9 mouse cellular contexts compared by ENCODE assay signal in the genomic region with DNA sequence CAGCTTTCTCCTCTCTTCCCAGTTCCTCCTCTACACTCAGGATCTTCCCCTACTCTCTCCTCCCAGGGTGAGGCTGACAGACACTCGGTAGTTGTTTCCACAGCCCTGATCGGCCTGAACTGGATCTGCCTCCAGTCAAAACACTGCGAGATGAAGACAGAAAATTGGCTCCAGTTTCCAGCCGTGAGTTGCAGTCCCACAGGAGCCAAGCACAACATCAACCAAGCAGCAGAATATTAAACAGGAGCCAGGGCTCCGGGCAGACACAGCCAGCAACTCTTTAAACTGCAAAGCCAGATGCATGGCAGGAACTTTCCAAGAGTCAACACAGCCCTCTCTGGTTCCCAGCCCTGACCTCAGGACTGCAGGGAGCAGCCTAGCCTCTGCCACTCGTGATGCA. TPM values are rescaled to one million over a fixed set of nuclear protein-coding genes. Genes with fewer than 3 reads are reported as not detected.
A peak's percentile ranks its signal among the peaks of the same experiment; 100 is the strongest.
DNase-seq lines count a peak whose midpoint lies in the region; ATAC-seq lines count a peak whose summit lies in the region.
"Had no signal": no experiment of that assay in that cellular context is flagged by ENCODE, and none has a peak within 500 bp of the region (broad histone marks: within the 10 kb centered on the region; RNA-seq: fewer than 3 reads in every experiment).

No protein-coding gene starts in this region.

- intact Hi-C loops in heart, postnatal 14 days (cut with DNase I): loop anchor here (5.0 kb wide), 1 partner anchor 64 kb away; no protein-coding TSS in a partner anchor

- H3K27ac ChIP-seq in forebrain, embryonic 14.5 days (ENCODE audit: low read depth, low read length): peak overlapping the region; percentile 74
- H3K27ac ChIP-seq in neural tube, embryonic 14.5 days (ENCODE audit: low read depth, low read length): peak overlapping the region; percentile 64
- H3K27ac ChIP-seq: liver, embryonic 14.5 days had no signal

- peak overlapping the region; percentile 5 for H3K9ac ChIP-seq in forebrain, embryonic 14.5 days (ENCODE audit: low read length)
- H3K9ac ChIP-seq in neural tube, embryonic 14.5 days (replicated peaks; ENCODE audit: low read depth, low read length): peak overlapping the region; percentile 22; the same call in 1 of the 2 replicates
- H3K9ac ChIP-seq: liver, embryonic 14.5 days had no signal

- 0 out of 2 replicates have a peak, but pooled peaks cover 3% of the 10 kb centered on the region for H3K27me3 ChIP-seq in forebrain, embryonic 14.5 days (replicated peaks; ENCODE audit: control insufficient read depth, insufficient read depth, low read length)
- peaks cover 5% of the 10 kb centered on the region; the same call in 1 of the 2 replicates for H3K27me3 ChIP-seq in neural tube, embryonic 14.5 days (ENCODE audit: control insufficient read depth, insufficient read depth, low read length)

- peak; percentile 43 to 50 for DNase-seq in cerebellum, postnatal 10 days
- peak; percentile 90 for DNase-seq in forebrain, embryonic 14.5 days (ENCODE audit: low spot score)
- peak; percentile 61 to 77 for DNase-seq in heart, postnatal 14 days
- peak; percentile 43 to 47 for DNase-seq in kidney, postnatal 36 days
- no peak for DNase-seq in spleen, postnatal 10 days (ENCODE audit: low spot score in 2 of 2)

- peak overlapping the region; percentile 9; the same call in 1 of the 2 replicates for H3K4me3 ChIP-seq in forebrain, embryonic 14.5 days (ENCODE audit: low read depth, low read length)
- peak overlapping the region; percentile 5; the same call in 1 of the 2 replicates for H3K4me3 ChIP-seq in neural tube, embryonic 14.5 days (ENCODE audit: low read depth, low read length)

- no peaks in the 10 kb centered on the region for H3K9me3 ChIP-seq in forebrain, embryonic 14.5 days (replicated peaks; ENCODE audit: control insufficient read depth, low read length)
- H3K9me3 ChIP-seq in neural tube, embryonic 14.5 days (ENCODE audit: control insufficient read depth, low read length): no peaks in the 10 kb centered on the region

- H3K4me1 ChIP-seq in forebrain, embryonic 14.5 days (ENCODE audit: control insufficient read depth, insufficient read depth, low read length): peaks cover 47% of the 10 kb centered on the region
- peaks cover 33% of the 10 kb centered on the region for H3K4me1 ChIP-seq in neural tube, embryonic 14.5 days (ENCODE audit: control insufficient read depth, insufficient read depth, low read length)

- WGBS in forebrain, embryonic 14.5 days: 3% methylated on average over 6 of the region's 6 CpGs
- 7% methylated on average over 6 of the region's 6 CpGs for WGBS in neural tube, embryonic 14.5 days

- H3K36me3 ChIP-seq in forebrain, embryonic 14.5 days (ENCODE audit: control insufficient read depth, insufficient read depth, low read length): peaks cover 29% of the 10 kb centered on the region
- peaks cover 19% of the 10 kb centered on the region; the same call in 1 of the 2 replicates for H3K36me3 ChIP-seq in neural tube, embryonic 14.5 days (ENCODE audit: control insufficient read depth, insufficient read depth, low read length)

- H3K4me2 ChIP-seq in forebrain, embryonic 14.5 days (ENCODE audit: low read length): peak overlapping the region; percentile 43
- H3K4me2 ChIP-seq in neural tube, embryonic 14.5 days (ENCODE audit: low read depth, low read length): peak overlapping the region; percentile 80

- ATAC-seq in cerebellum, adult (ENCODE audit: insufficient number of reproducible peaks, low FRiP score, low TSS enrichment): no peak
- ATAC-seq in forebrain, embryonic 14.5 days: peak; percentile 62
- ATAC-seq in neural tube, embryonic 14.5 days (ENCODE audit: low read depth): peak; percentile 12; the same call in 1 of the 2 replicates
- ATAC-seq in megakaryocyte progenitor cell, adult 5-6 weeks (replicated peaks; ENCODE audit: poor library complexity): no peak

RNA-seq across cellular contexts. Expression of a gene that starts 3.9 kb away (rescaled TPM):
- polyA plus RNA-seq in forebrain, embryonic 14.5 days (2014; fragmentation: Nextera tagmentation; extraction: Ambion mirVana): 20.8 and 26.2 TPM in 2 replicates
- 1 to 10 TPM; 4.8 to 6.3 TPM for total RNA-seq in heart, postnatal 14 days (2021)
- 24.5 and 29.2 TPM in 2 replicates for polyA plus RNA-seq in neural tube, embryonic 14.5 days (2014; fragmentation: Nextera tagmentation; extraction: Ambion mirVana)
- total RNA-seq in megakaryocyte progenitor cell, adult 5-6 weeks (2015): not detected in 2 replicates
- not detected in 2 replicates for total RNA-seq in megakaryocyte progenitor cell, adult 5-6 weeks (2017)

Comparison
In these comparisons a context has a peak if more than half of its experiments do, and no peak if none do; other contexts are left out.
1. DNase-seq: peak in cerebellum, postnatal 10 days (2 of 2), forebrain, embryonic 14.5 days (single experiment), heart, postnatal 14 days (2 of 2) and kidney, postnatal 36 days (2 of 2); none in spleen, postnatal 10 days (0 of 2).
2. ATAC-seq: peak in forebrain, embryonic 14.5 days (single experiment) and neural tube, embryonic 14.5 days (single experiment); none in cerebellum, adult (single experiment) and megakaryocyte progenitor cell, adult 5-6 weeks (single experiment).
3. RNA of a gene that starts 3.9 kb away (total RNA-seq): 4.8 to 6.3 TPM in heart, postnatal 14 days; not detected in megakaryocyte progenitor cell, adult 5-6 weeks; every median in the first group is over 4 times any median in the second.